In the genomic region with DNA sequence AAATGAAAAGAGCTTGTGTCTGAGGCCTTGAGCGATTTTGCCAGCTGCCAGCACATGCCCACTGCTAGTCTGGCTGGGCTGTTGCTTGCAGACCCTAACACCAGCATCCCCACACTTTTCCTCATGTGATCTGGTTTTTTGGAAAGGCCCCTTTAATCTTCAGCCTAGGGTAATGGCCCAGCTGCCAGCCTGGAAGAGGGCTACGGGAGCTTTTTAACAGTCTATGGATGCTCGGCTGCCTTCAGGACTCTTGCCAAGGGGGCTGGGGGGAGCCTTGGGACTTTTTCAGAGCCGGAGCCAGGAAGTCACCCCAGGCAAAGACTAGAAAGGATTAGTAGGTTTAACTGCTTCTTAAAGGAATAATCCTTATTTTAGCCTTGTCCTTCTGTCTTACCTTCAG, we compare ENCODE assay signal across 20 mouse cellular contexts. TPM values are rescaled to one million over a fixed set of nuclear protein-coding genes. Genes with fewer than 3 reads are reported as not detected.
DNase-seq lines count a peak whose midpoint lies in the region; ATAC-seq and TF ChIP-seq lines count a peak whose summit lies in the region.
"Had no signal": no experiment of that assay in that cellular context is flagged by ENCODE, and none has a peak within 500 bp of the region (broad histone marks: within the 10 kb centered on the region; RNA-seq: fewer than 3 reads in every experiment).

No protein-coding gene starts in this region.

- H3K27me3 ChIP-seq in forebrain, embryonic 10.5 days (ENCODE audit: poor library complexity, severe bottlenecking) = peaks cover 45% of the 10 kb centered on the region
- H3K27me3 ChIP-seq in forebrain, embryonic 11.5 days (ENCODE audit: control insufficient read depth, insufficient read depth, low read length) = no peaks in the 10 kb centered on the region; the same call in 1 of the 2 replicates
- no peaks in the 10 kb centered on the region for H3K27me3 ChIP-seq in embryonic facial prominence, embryonic 11.5 days (ENCODE audit: control insufficient read depth, insufficient read depth, low read length)
- H3K27me3 ChIP-seq in forebrain, postnatal 0 days (ENCODE audit: insufficient read depth, low read length) = peaks cover 4% of the 10 kb centered on the region; the same call in 1 of the 2 replicates
- H3K27me3 ChIP-seq in midbrain, embryonic 15.5 days (replicated peaks) = 0 out of 2 replicates have a peak, but pooled peaks cover 5% of the 10 kb centered on the region
- H3K27me3 ChIP-seq in liver, embryonic 11.5 days (replicated peaks; ENCODE audit: control insufficient read depth, insufficient read depth, low read length) = peaks cover 4% of the 10 kb centered on the region
- H3K27me3 ChIP-seq: neural tube, embryonic 12.5 days had no signal

- no peak for TF ChIP-seq CTCF in forebrain, postnatal 0 days (IDR thresholded peaks at IDR 0.05; ENCODE audit: low read depth)

- H3K4me2 ChIP-seq in forebrain, embryonic 11.5 days (ENCODE audit: low read depth, low read length, severe bottlenecking) = no peak overlapping the region
- H3K4me2 ChIP-seq in embryonic facial prominence, embryonic 11.5 days (ENCODE audit: low read depth, low read length) = no peak overlapping the region
- no peak overlapping the region for H3K4me2 ChIP-seq in forebrain, postnatal 0 days (ENCODE audit: low read depth)
- H3K4me2 ChIP-seq in midbrain, embryonic 15.5 days = no peak overlapping the region
- H3K4me2 ChIP-seq in liver, embryonic 11.5 days = no peak overlapping the region
- H3K4me2 ChIP-seq: liver, embryonic 12.5 days; neural tube, embryonic 12.5 days had no signal

- H3K27ac ChIP-seq in forebrain, embryonic 10.5 days = peak overlapping the region; percentile 67
- H3K27ac ChIP-seq in forebrain, embryonic 11.5 days (ENCODE audit: low read depth, low read length) = no peak overlapping the region
- peak overlapping the region; percentile 57; the same call in 1 of the 2 replicates for H3K27ac ChIP-seq in embryonic facial prominence, embryonic 11.5 days (replicated peaks; ENCODE audit: low read depth, low read length)
- H3K27ac ChIP-seq in forebrain, postnatal 0 days (ENCODE audit: low read depth, low read length) = no peak overlapping the region
- H3K27ac ChIP-seq in midbrain, embryonic 15.5 days = peak overlapping the region; percentile 36
- H3K27ac ChIP-seq in liver, embryonic 11.5 days (ENCODE audit: low read depth, low read length) = no peak overlapping the region
- H3K27ac ChIP-seq: gastrocnemius, adult 2 months; liver, embryonic 12.5 days; neural tube, embryonic 12.5 days; stomach, postnatal 0 days had no signal

- no peak overlapping the region for H3K9ac ChIP-seq in forebrain, embryonic 11.5 days (ENCODE audit: low read length)
- H3K9ac ChIP-seq in embryonic facial prominence, embryonic 11.5 days (replicated peaks; ENCODE audit: low read length) = no peak overlapping the region
- peak overlapping the region; percentile 10; the same call in 1 of the 2 replicates for H3K9ac ChIP-seq in forebrain, postnatal 0 days
- H3K9ac ChIP-seq in midbrain, embryonic 15.5 days = no peak overlapping the region
- no peak overlapping the region for H3K9ac ChIP-seq in liver, embryonic 11.5 days (ENCODE audit: low read depth, low read length)
- H3K9ac ChIP-seq: liver, embryonic 12.5 days; neural tube, embryonic 12.5 days had no signal

- peaks cover 13% of the 10 kb centered on the region for H3K4me1 ChIP-seq in forebrain, embryonic 10.5 days
- H3K4me1 ChIP-seq in forebrain, embryonic 11.5 days (replicated peaks; ENCODE audit: control insufficient read depth, insufficient read depth, low read length) = no peaks in the 10 kb centered on the region
- H3K4me1 ChIP-seq in embryonic facial prominence, embryonic 11.5 days (ENCODE audit: control insufficient read depth, insufficient read depth, low read length) = no peaks in the 10 kb centered on the region; the same call in 1 of the 2 replicates
- 0 out of 2 replicates have a peak, but pooled peaks cover 7% of the 10 kb centered on the region for H3K4me1 ChIP-seq in forebrain, postnatal 0 days (ENCODE audit: insufficient read depth)
- peaks cover 8% of the 10 kb centered on the region for H3K4me1 ChIP-seq in midbrain, embryonic 15.5 days
- no peaks in the 10 kb centered on the region for H3K4me1 ChIP-seq in liver, embryonic 11.5 days (replicated peaks; ENCODE audit: control insufficient read depth, insufficient read depth, low read length)
- H3K4me1 ChIP-seq: liver, embryonic 12.5 days had no signal

- DNase-seq in forebrain, embryonic 10.5 days (ENCODE audit: extremely low spot score, low spot score) = no peak
- no peak for DNase-seq in forebrain, embryonic 11.5 days (ENCODE audit: low spot score)
- DNase-seq in embryonic facial prominence, embryonic 11.5 days (ENCODE audit: low spot score) = no peak
- DNase-seq in forebrain, postnatal 0 days = peak; percentile 32
- DNase-seq in liver, embryonic 11.5 days (ENCODE audit: low spot score) = no peak
- no peak for DNase-seq in adrenal gland, adult 18-20 months (ENCODE audit: low spot score in 2 of 2)
- no peak for DNase-seq in spleen, postnatal 4 days (ENCODE audit: low spot score in 2 of 2)
- DNase-seq: adrenal gland, adult 2 months; cerebellum, postnatal 25 days; gastrocnemius, adult 2 months; heart, postnatal 14 days; kidney, adult 18-20 months; retina, postnatal 1 day; thymus, postnatal 36 days had no signal

- H3K4me3 ChIP-seq in forebrain, embryonic 10.5 days = no peak overlapping the region
- no peak overlapping the region for H3K4me3 ChIP-seq in forebrain, embryonic 11.5 days (ENCODE audit: low read depth, low read length)
- no peak overlapping the region for H3K4me3 ChIP-seq in embryonic facial prominence, embryonic 11.5 days (ENCODE audit: low read depth, low read length)
- no peak overlapping the region for H3K4me3 ChIP-seq in forebrain, postnatal 0 days (ENCODE audit: low read depth, low read length)
- no peak overlapping the region for H3K4me3 ChIP-seq in midbrain, embryonic 15.5 days
- H3K4me3 ChIP-seq in liver, embryonic 11.5 days (ENCODE audit: low read depth, low read length) = no peak overlapping the region
- H3K4me3 ChIP-seq: erythroblast, embryonic 14.5 days; gastrocnemius, adult 2 months; liver, embryonic 12.5 days; neural tube, embryonic 12.5 days had no signal

- 31% methylated on average over 4 of the region's 4 CpGs for WGBS in forebrain, embryonic 10.5 days
- 28% methylated on average over 4 of the region's 4 CpGs for WGBS in forebrain, embryonic 11.5 days
- WGBS in embryonic facial prominence, embryonic 11.5 days = 30% methylated on average over 4 of the region's 4 CpGs
- 10% methylated on average over 4 of the region's 4 CpGs for WGBS in forebrain, postnatal 0 days
- 18% methylated on average over 4 of the region's 4 CpGs for WGBS in midbrain, embryonic 15.5 days
- 51% methylated on average over 4 of the region's 4 CpGs for WGBS in liver, embryonic 11.5 days

- H3K36me3 ChIP-seq in forebrain, embryonic 10.5 days (replicated peaks) = no peaks in the 10 kb centered on the region
- no peaks in the 10 kb centered on the region for H3K36me3 ChIP-seq in forebrain, embryonic 11.5 days (ENCODE audit: control insufficient read depth, insufficient read depth, low read length)
- H3K36me3 ChIP-seq in embryonic facial prominence, embryonic 11.5 days (replicated peaks; ENCODE audit: control insufficient read depth, insufficient read depth, low read depth, low read length) = no peaks in the 10 kb centered on the region
- peaks cover 1% of the 10 kb centered on the region; the same call in 1 of the 2 replicates for H3K36me3 ChIP-seq in forebrain, postnatal 0 days (ENCODE audit: insufficient read depth)
- no peaks in the 10 kb centered on the region for H3K36me3 ChIP-seq in midbrain, embryonic 15.5 days (replicated peaks)
- H3K36me3 ChIP-seq in liver, embryonic 11.5 days (ENCODE audit: control insufficient read depth, insufficient read depth, low read length) = no peaks in the 10 kb centered on the region
- H3K36me3 ChIP-seq: liver, embryonic 12.5 days had no signal

- no peak for ATAC-seq in forebrain, embryonic 11.5 days (replicated peaks; ENCODE audit: low FRiP score)
- no peak for ATAC-seq in embryonic facial prominence, embryonic 11.5 days (replicated peaks; ENCODE audit: insufficient number of reproducible peaks, low FRiP score, low TSS enrichment, low read depth)
- peak; percentile 65 for ATAC-seq in forebrain, postnatal 0 days
- peak; percentile 38; the same call in 1 of the 2 replicates for ATAC-seq in midbrain, embryonic 15.5 days (replicated peaks)
- no peak for ATAC-seq in liver, embryonic 11.5 days (replicated peaks; ENCODE audit: low FRiP score)
- ATAC-seq: liver, embryonic 12.5 days; lung, postnatal 0 days had no signal

- H3K9me3 ChIP-seq in forebrain, embryonic 10.5 days = no peaks in the 10 kb centered on the region
- H3K9me3 ChIP-seq in forebrain, embryonic 11.5 days (ENCODE audit: control insufficient read depth, low read length) = no peaks in the 10 kb centered on the region
- no peaks in the 10 kb centered on the region for H3K9me3 ChIP-seq in embryonic facial prominence, embryonic 11.5 days (replicated peaks; ENCODE audit: control insufficient read depth, low read length)
- H3K9me3 ChIP-seq in forebrain, postnatal 0 days (ENCODE audit: low read length) = no peaks in the 10 kb centered on the region
- H3K9me3 ChIP-seq in midbrain, embryonic 15.5 days = no peaks in the 10 kb centered on the region
- no peaks in the 10 kb centered on the region for H3K9me3 ChIP-seq in liver, embryonic 11.5 days (ENCODE audit: control insufficient read depth, low read length)
- H3K9me3 ChIP-seq: liver, embryonic 12.5 days; neural tube, embryonic 12.5 days had no signal

RNA-seq across cellular contexts. Expression of gene 1110017D15Rik, which starts 3.8 kb away (rescaled TPM):
- 3.8 and 6.1 TPM in 2 replicates for polyA plus RNA-seq in forebrain, embryonic 10.5 days (2016; fragmentation: Nextera tagmentation; extraction: Ambion mirVana)
- polyA plus RNA-seq in forebrain, embryonic 11.5 days (2014; fragmentation: Nextera tagmentation; extraction: Ambion mirVana) = 4.8 and 5.2 TPM in 2 replicates
- 6.3 and 6.4 TPM in 2 replicates for polyA plus RNA-seq in embryonic facial prominence, embryonic 11.5 days (2014; fragmentation: Nextera tagmentation; extraction: Ambion mirVana)
- total RNA-seq in forebrain, postnatal 0 days (2014; rRNA removed) = 11.8 and 15.6 TPM in 2 replicates
- polyA plus RNA-seq in forebrain, postnatal 0 days (2015; fragmentation: Nextera tagmentation; extraction: Ambion mirVana) = 21.1 and 21.7 TPM in 2 replicates
- 13.8 and 15.5 TPM in 2 replicates for polyA plus RNA-seq in midbrain, embryonic 15.5 days (2015; fragmentation: Nextera tagmentation; extraction: Ambion mirVana)
- 0.43 TPM in 1 of 2 replicates, not detected in the other for polyA plus RNA-seq in liver, embryonic 11.5 days (2014; fragmentation: Nextera tagmentation; extraction: Ambion mirVana)
- 1 to 10 TPM in 1 of 2 experiments, under 1 TPM in 1; 0.60 to 1.1 TPM for total RNA-seq in adrenal gland, adult 18-20 months (2021)
- polyA plus RNA-seq: erythroblast, embryonic 14.5 days; liver, embryonic 12.5 days had no signal

RNA-seq across cellular contexts. Expression of gene AI464131, which starts 10.4 kb away (rescaled TPM):
- 6.3 and 7.1 TPM in 2 replicates for polyA plus RNA-seq in forebrain, embryonic 10.5 days (2016; fragmentation: Nextera tagmentation; extraction: Ambion mirVana)
- polyA plus RNA-seq in forebrain, embryonic 11.5 days (2014; fragmentation: Nextera tagmentation; extraction: Ambion mirVana) = 8.7 and 9.2 TPM in 2 replicates
- 9.7 and 11.4 TPM in 2 replicates for polyA plus RNA-seq in embryonic facial prominence, embryonic 11.5 days (2014; fragmentation: Nextera tagmentation; extraction: Ambion mirVana)
- total RNA-seq in forebrain, postnatal 0 days (2014; rRNA removed) = 14.7 and 16.0 TPM in 2 replicates
- 4.7 and 8.2 TPM in 2 replicates for polyA plus RNA-seq in forebrain, postnatal 0 days (2015; fragmentation: Nextera tagmentation; extraction: Ambion mirVana)
- polyA plus RNA-seq in midbrain, embryonic 15.5 days (2015; fragmentation: Nextera tagmentation; extraction: Ambion mirVana) = 6.3 and 8.9 TPM in 2 replicates
- 1.5 TPM in 2 replicates for polyA plus RNA-seq in liver, embryonic 11.5 days (2014; fragmentation: Nextera tagmentation; extraction: Ambion mirVana)
- total RNA-seq in adrenal gland, adult 18-20 months (2021) = 10 to 100 TPM; 11.6 to 12.4 TPM
- polyA plus RNA-seq: erythroblast, embryonic 14.5 days had no signal

RNA-seq across cellular contexts. Expression of gene Nudt2, which starts 48.4 kb away (rescaled TPM):
- polyA plus RNA-seq in forebrain, embryonic 10.5 days (2016; fragmentation: Nextera tagmentation; extraction: Ambion mirVana) = 65.4 and 67.8 TPM in 2 replicates
- 64.7 and 68.0 TPM in 2 replicates for polyA plus RNA-seq in forebrain, embryonic 11.5 days (2014; fragmentation: Nextera tagmentation; extraction: Ambion mirVana)
- 59.7 and 62.3 TPM in 2 replicates for polyA plus RNA-seq in embryonic facial prominence, embryonic 11.5 days (2014; fragmentation: Nextera tagmentation; extraction: Ambion mirVana)
- total RNA-seq in forebrain, postnatal 0 days (2014; rRNA removed) = 56.0 and 80.3 TPM in 2 replicates
- polyA plus RNA-seq in forebrain, postnatal 0 days (2015; fragmentation: Nextera tagmentation; extraction: Ambion mirVana) = 95.5 and 101 TPM in 2 replicates
- polyA plus RNA-seq in midbrain, embryonic 15.5 days (2015; fragmentation: Nextera tagmentation; extraction: Ambion mirVana) = 65.1 and 66.3 TPM in 2 replicates
- 45.5 and 49.0 TPM in 2 replicates for polyA plus RNA-seq in liver, embryonic 11.5 days (2014; fragmentation: Nextera tagmentation; extraction: Ambion mirVana)
- total RNA-seq in adrenal gland, adult 18-20 months (2021) = 10 to 100 TPM; 25.6 to 27.0 TPM

RNA-seq across cellular contexts. Expression of gene Kif24, which starts 48.6 kb away (rescaled TPM):
- polyA plus RNA-seq in forebrain, embryonic 10.5 days (2016; fragmentation: Nextera tagmentation; extraction: Ambion mirVana) = 16.2 and 17.7 TPM in 2 replicates
- 14.9 and 15.8 TPM in 2 replicates for polyA plus RNA-seq in forebrain, embryonic 11.5 days (2014; fragmentation: Nextera tagmentation; extraction: Ambion mirVana)
- 8.7 and 10.1 TPM in 2 replicates for polyA plus RNA-seq in embryonic facial prominence, embryonic 11.5 days (2014; fragmentation: Nextera tagmentation; extraction: Ambion mirVana)
- total RNA-seq in forebrain, postnatal 0 days (2014; rRNA removed) = 2.2 and 4.2 TPM in 2 replicates
- 0.78 and 1.8 TPM in 2 replicates for polyA plus RNA-seq in forebrain, postnatal 0 days (2015; fragmentation: Nextera tagmentation; extraction: Ambion mirVana)
- polyA plus RNA-seq in midbrain, embryonic 15.5 days (2015; fragmentation: Nextera tagmentation; extraction: Ambion mirVana) = 3.0 and 3.3 TPM in 2 replicates
- polyA plus RNA-seq in liver, embryonic 11.5 days (2014; fragmentation: Nextera tagmentation; extraction: Ambion mirVana) = 6.2 and 8.6 TPM in 2 replicates
- total RNA-seq in adrenal gland, adult 18-20 months (2021) = under 1 TPM; 0.90 to 0.93 TPM

RNA-seq across cellular contexts. Expression of gene Fam219a, which starts 56.0 kb away (rescaled TPM):
- 1.8 and 3.3 TPM in 2 replicates for polyA plus RNA-seq in forebrain, embryonic 10.5 days (2016; fragmentation: Nextera tagmentation; extraction: Ambion mirVana)
- 6.2 and 6.7 TPM in 2 replicates for polyA plus RNA-seq in forebrain, embryonic 11.5 days (2014; fragmentation: Nextera tagmentation; extraction: Ambion mirVana)
- 2.3 and 4.3 TPM in 2 replicates for polyA plus RNA-seq in embryonic facial prominence, embryonic 11.5 days (2014; fragmentation: Nextera tagmentation; extraction: Ambion mirVana)
- total RNA-seq in forebrain, postnatal 0 days (2014; rRNA removed) = 76.6 and 95.8 TPM in 2 replicates
- polyA plus RNA-seq in forebrain, postnatal 0 days (2015; fragmentation: Nextera tagmentation; extraction: Ambion mirVana) = 13.8 and 18.6 TPM in 2 replicates
- 16.8 and 18.3 TPM in 2 replicates for polyA plus RNA-seq in midbrain, embryonic 15.5 days (2015; fragmentation: Nextera tagmentation; extraction: Ambion mirVana)
- polyA plus RNA-seq in liver, embryonic 11.5 days (2014; fragmentation: Nextera tagmentation; extraction: Ambion mirVana) = 1.4 and 2.0 TPM in 2 replicates
- 10 to 100 TPM; 15.7 to 20.2 TPM for total RNA-seq in adrenal gland, adult 18-20 months (2021)

Comparison
In these comparisons a context has a peak if more than half of its experiments do, and no peak if none do; other contexts are left out.
1. H3K27ac ChIP-seq: peak in forebrain, embryonic 10.5 days (single experiment), embryonic facial prominence, embryonic 11.5 days (single experiment) and midbrain, embryonic 15.5 days (single experiment); none in forebrain, embryonic 11.5 days (single experiment), forebrain, postnatal 0 days (single experiment) and liver, embryonic 11.5 days (single experiment).
2. ATAC-seq: peak in forebrain, postnatal 0 days (single experiment) and midbrain, embryonic 15.5 days (single experiment); none in forebrain, embryonic 11.5 days (single experiment), embryonic facial prominence, embryonic 11.5 days (single experiment) and liver, embryonic 11.5 days (single experiment).